Mouse (Mus musculus) lung, postnatal 10 days (tissue): ENCODE results near the gene Trim7.
A peak's percentile ranks its signal among the peaks of the same experiment; 100 is the strongest.
"Not testable (repeated sequence)": the region's sequence is repeated elsewhere in the genome, so short reads cannot be mapped to it uniquely, and the experiment has no call there.

Source experiments
- DNase-seq: peaks from one replicate; pipeline ENCODE4 v3.0.0; 2021

Trim7 gene

DNA sequence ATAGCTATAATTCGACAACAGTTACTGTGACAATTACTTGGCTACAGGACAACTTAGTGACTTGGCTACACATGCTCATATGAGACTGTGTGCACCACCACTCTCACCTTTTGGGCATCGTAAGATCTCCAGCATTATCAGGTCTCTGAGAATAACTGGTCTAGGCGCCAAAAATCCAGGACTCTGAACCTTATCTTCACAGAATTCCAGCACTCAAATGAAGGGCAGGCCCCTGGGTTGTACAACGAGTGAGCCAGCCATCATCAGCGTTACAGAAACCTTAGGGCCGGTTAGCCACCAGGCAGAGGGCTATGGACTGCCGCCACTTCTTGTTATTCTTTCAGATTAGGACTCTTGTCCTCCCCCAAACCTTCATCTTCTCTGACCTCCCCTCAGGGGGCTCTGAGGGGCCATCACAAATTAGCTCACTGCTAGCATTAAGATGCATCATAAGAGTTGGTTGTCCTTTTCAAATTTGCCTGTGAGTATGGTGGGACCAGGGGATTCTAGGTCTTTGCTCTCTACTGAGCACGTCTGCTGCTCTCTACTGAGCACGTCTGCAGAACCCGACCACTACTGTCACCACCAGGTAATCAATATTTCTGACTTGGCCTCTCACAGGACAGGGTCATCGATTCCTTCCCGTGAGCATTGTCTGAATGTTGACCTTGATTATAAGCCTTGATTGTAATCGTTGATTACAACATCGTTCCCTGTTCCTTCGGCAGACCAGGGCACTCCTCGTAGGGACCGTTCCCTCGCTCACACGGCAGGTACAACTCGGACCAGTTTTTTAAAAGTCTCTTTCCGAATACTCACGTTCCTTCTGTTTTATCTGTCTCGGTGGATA lies 26.9 kb downstream of the Trim7 start:
- DNase-seq = no peak

GRCm38 (mm10) chr11:48853474-48854180 lies 27.7 kb downstream of the Trim7 start:
- DNase-seq = peak; percentile 87

DNA sequence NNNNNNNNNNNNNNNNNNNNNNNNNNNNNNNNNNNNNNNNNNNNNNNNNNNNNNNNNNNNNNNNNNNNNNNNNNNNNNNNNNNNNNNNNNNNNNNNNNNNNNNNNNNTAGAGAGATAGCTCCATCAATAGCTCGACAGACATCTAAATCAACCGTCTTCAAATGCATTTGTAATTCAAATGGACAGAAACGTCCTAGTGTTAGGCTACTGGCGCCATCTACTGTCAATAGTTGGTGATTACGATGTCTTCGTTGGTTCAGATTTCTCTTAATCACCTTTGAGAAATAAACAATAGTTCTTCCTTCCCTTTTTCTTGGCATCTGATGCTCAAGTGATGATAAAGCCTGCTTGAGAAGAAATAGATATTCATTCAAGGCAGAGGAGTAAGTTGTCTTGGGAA lies 33.1 kb downstream of the Trim7 start:
- peak; percentile 77 for DNase-seq

DNA sequence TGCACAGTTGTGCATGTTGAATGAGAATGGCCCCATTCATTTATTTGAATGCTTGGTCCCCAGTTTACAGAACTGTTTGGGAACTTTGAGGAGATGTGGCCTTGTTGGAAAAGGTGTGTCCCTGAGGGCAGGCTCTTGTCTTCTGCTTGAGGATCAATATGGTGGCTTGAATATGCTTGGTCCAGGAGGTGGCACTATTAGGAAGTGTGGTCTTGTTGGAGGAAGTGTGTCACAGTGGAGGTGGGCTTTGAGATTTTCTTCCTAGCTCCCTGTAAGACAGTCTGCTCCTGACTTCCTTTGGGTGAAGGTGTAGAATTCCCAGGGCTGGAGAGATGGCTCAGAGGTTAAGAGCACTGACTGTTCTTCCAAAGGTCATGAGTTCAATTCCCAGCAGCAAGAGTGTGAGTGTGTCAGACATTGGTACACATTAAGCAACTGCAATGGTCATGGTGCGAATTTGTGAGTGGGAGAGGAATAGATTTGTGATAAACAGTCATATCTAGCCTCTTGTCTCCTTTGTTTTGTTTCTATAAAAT lies 36.9 kb downstream of the Trim7 start:
- no peak for DNase-seq

GRCm38 (mm10) chr11:48863808-48864207 lies 37.9 kb downstream of the Trim7 start:
- no peak for DNase-seq

GRCm38 (mm10) chr11:48866481-48866880 lies 40.5 kb downstream of the Trim7 start:
- DNase-seq = no peak

DNA sequence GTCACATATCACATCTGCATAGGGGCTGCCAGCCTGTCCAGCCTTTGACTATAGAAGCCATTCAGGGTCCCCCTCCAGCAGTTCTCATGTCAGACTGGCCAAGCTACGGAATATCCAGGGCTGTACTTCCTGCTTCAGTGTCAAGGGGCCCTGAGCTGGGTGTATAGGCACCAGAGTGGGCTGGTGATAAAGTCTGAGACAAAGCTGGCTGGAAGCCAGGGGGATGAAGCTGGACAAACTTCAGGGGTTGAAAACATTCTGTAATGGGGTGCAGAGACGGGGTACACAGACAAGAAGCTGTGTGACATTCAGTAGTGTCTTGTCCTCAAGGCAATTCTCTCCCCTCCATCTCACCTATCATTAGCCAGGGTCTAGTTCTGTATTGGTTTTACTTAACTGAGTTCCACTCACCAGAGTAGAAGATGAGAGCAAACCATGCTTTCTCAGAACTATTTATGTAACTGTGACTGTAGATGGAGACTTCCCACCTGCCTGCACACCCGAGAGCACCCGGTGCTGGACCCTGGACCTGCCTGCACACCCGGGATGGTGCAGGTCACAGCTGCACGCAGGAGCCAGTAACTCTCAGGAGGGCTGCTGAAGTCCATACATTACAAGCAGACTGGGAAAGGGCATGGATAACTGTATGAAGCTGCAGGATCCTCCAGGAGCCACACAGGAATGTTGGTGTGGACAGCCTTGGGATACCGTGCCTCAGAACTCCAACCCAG lies 43.6 kb downstream of the Trim7 start:
- no peak for DNase-seq

- DNase-seq = no peak
Measured at GRCm38 (mm10) chr11:48870781-48871180, 44.8 kb downstream of the Trim7 start.

DNA sequence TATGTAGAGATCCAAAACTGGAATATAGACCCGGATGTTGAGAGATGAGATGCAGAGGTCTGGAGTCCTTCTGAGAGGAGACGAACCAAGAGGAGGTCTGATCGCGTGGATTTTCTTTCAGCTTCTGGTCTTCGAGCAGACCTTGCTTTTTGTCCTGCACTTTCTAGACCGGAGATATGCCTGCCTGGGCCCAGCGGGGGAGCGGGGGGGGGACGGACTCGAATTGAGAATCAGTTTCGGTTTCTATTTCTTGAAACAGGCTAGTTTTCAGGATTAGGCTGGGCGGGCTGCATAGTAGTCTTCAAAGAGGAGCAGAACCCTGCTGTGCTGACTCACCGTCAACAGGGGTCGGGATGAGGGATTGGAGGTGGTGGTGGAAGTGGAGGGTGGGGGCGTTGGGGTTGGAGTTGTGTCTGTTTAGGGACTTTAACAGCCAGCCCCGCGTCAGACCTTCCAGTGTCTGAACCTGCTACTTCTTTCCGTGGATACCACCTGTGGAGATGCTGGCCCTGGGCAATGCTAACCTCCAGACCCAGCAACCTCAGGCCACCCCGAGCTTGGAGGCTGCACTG lies 45.3 kb downstream of the Trim7 start, which contains the start of gene Irgm1:
Gene Irgm1 (minus strand): TSS at position 483 of the 572 bp plus-strand sequence.
- DNase-seq = peak; percentile 83

GRCm38 (mm10) chr11:48871817-48872541 lies 46.0 kb downstream of the Trim7 start:
- DNase-seq = peak; percentile 52

DNA sequence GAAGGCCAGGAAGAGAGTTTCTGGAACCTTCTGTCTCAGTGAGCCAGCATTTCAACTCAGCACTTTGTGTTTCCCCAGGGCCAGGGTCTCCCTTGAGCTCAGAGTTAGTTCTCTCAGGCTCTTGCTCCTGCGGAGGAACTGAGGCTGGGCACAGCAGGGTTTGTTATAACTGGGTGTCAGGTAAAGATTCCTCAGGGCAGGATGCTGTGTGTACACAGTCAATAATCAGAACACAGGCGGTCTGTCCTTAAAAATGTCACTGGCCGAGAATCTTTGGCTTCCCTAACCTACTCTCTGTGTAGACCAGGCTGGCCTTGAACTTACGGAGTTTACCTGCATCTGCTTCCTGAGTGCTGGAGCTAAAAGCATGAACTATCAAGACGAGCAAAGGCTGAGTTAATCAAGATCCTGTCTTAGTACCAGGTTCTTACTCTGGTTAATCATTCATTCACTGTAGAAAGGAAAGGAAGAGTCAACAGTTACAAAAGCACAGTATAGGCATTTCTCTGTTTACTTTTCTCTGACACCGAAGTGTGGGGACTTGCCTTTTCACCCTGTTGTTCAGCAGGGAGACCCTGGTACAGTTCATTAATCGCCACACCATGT lies 46.9 kb downstream of the Trim7 start:
- DNase-seq = no peak

GRCm38 (mm10) chr11:48873591-48874290 lies 47.8 kb downstream of the Trim7 start:
- no peak for DNase-seq

DNA sequence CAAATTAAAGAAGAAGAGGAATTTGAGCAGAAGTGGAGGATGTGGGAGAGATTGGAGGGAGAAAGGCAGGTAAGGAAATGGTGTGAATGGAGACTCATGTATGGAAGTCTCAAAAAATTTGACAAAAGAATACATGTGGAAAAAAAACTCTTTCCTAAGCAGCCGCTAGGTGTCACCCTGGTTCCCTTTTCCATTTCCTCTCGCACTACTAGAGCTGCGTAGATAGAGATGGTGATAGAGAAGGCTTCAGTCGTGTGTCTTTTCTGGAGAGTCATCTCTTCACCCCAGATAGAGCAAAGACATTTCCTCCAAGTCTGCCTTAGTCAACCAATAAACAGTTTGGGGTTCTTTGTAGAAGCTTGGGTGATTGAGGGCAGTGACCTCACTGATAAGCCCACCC lies 48.5 kb downstream of the Trim7 start:
- peak; percentile 71 for DNase-seq

- DNase-seq = not testable (repeated sequence)
Measured at GRCm38 (mm10) chr11:48875343-48875837, 49.5 kb downstream of the Trim7 start.

- DNase-seq = no peak
Measured at GRCm38 (mm10) chr11:48876680-48877079, 50.7 kb downstream of the Trim7 start.

DNA sequence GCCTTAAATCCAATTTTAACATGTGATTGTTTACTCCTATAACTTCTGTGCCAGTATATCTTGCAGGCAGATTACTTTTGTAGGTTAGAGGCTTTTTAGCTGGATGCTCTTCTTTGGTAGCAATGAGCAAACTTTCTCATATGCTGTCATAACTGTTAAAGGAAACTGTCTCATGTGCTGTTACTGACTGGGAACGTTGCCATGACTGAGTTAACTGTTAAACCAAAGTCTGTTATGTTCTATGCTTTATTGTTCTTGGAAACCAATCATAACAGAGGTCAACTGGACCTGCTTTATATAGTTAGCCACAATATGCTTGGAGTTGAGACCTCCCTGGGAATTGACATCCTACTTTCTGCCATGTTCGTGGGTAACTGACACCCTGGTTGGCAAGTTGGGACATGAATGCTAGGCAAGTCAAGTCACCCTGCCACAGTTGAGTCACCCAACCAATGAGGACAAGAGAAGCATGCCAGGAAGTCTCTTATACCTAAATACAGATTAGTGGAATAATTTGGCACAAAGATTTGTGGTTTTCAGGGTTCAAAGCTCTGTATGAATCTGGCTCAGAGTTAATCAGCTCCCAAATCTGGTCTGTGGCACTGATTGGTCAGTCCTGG lies 73.0 kb downstream of the Trim7 start:
- no peak for DNase-seq

DNA sequence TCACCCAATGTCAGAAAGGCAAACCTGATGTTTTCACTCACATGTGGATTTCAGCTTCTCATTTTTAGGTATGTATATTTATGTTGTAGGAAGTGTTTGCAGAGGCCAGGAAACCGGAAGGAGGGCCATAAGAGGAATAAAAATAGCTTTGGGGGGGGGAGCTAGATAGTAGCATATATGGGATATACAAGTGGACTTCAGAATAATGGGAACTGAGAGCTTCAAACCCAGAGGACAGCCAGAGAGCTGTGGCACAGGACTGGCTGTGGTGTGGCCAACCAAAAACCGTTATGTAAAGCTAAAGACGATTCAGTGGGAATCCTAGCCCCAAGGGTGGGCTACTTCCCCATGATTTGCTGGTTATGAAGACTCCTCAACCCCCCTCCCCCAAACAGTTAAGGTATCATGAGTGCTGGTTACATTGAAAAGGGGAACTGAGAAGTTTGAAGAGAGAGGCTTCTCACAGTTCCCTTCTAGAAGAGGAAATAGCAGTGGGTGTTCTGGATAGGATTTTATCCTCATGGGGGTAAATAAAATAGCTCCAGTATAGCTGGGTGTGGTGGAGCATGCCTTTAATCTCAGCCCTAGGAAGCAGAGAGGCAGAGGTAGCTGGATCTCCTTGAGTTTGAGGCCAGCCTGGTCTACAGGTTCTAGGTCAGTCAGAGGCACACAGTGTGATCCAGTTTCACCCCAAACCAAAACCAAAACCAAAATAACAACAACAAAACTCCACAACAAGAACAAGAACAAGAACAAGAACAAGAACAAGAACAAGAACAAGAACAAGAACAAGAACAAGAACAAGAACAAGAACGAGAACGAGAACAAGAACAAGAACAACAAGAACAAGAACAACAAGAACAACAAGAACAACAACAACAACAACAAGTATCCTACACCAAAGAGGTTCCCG lies 75.0 kb downstream of the Trim7 start:
- DNase-seq = not testable (repeated sequence)

DNA sequence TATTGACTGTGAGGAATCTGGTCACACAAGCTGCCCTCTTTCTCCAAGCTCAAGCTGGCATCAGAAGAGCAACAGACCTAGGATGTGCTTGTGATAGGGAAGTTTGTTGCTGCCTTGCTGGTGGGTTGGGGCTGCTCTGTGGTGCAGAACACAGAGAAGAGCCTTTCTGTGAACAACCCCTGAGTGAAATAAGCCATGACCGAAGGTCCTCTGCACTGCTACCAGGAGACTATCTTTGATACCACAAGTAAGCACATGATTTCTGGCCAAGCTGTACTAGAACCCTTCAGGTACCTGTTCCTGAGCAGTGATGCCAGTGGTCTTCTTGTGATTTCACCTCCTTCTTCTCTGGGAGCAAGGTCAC lies 75.6 kb downstream of the Trim7 start:
- not testable (repeated sequence) for DNase-seq
